Mouse (Mus musculus) ES-Bruce4 (cell line): ENCODE data around the gene Fcgrt.

Experiments
- CTCF ChIP-seq: IDR thresholded peaks from one replicate; pipeline ENCODE4 v1.8.1; 2011; ENCODE audit warnings: low read depth, low read length
- EP300 ChIP-seq: IDR thresholded peaks from 2 replicates; pipeline ENCODE4 v1.6.1; 2011; ENCODE audit warnings: low read depth, low read length; ENCODE audit not compliant: insufficient read depth
- POLR2A ChIP-seq: IDR thresholded peaks from one replicate; pipeline ENCODE4 v1.8.1; 2011; ENCODE audit warnings: low read length; ENCODE audit not compliant: insufficient read depth

DNA sequence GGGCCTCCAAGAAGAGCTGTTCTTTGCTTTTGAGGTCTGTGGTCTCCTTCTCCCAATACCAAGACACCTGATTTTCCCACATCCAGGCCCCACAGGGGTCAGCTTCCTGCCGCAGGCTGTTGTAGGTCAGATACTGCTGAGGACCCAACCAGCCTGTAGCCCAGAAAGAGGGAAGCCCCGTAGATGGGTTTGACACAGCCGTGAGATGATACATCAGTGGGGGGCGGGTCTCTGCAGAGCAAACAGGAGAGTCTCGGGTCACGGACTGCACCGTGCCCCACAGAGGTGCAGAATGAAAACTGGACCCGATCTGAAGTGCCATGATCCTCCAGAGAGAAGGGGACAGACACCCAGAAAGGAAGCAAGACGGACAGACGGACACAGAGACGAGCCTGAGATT is 1.2 kb downstream of the Fcgrt start:
- no peak for TF ChIP-seq CTCF
- no peak for TF ChIP-seq POLR2A
- TF ChIP-seq EP300: no peak
